Mouse (Mus musculus): ENCODE data around the gene Pold3. TPM values are rescaled to one million over a fixed set of nuclear protein-coding genes. Genes with fewer than 3 reads are reported as not detected.
"Not testable (repeated sequence)": the region's sequence is repeated elsewhere in the genome, so short reads cannot be mapped to it uniquely, and the experiment has no call there.

The Pold3 gene
- polyA plus RNA-seq, 1 experiment from 2014 or later = 30.7 TPM

DNA sequence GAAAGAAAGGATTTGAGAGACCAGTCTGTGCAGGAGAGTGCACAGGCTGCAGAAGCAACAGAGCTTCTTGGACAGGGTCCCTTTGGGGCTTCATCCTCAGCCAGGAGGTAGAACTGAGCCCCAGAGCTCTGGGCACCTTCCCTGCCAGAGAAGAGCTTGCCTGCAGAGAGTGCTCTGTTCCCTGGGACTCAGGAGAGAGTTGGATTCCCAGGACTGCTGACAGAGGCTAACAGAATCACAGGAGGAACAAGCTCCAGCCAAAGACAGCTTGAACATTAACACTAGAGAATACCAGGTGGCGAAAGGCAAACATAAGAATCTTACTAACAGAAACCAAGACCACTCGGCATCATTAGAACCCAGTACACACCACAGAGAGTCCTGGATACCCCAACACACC lies 68.4 kb downstream of the Pold3 start:
- ATAC-seq (replicated peaks; ENCODE audit: insufficient number of reproducible peaks, insufficient read depth, low FRiP score, low read depth); H3K27me3 ChIP-seq; H3K4me2 ChIP-seq; H3K4me1 ChIP-seq (replicated peaks); H3K9ac ChIP-seq; H3K27ac ChIP-seq; H3K36me3 ChIP-seq; H3K9me3 ChIP-seq (replicated peaks); H3K4me3 ChIP-seq: not testable (repeated sequence)
- 95% methylated on average over 2 of the region's 2 CpGs for WGBS

GRCm38 (mm10) chr7:100051904-100052303 lies 69.5 kb downstream of the Pold3 start:
- no peak overlapping the region for H3K4me3 ChIP-seq
- no peak overlapping the region for H3K4me2 ChIP-seq
- H3K27ac ChIP-seq = no peak overlapping the region
- no peaks in the 10 kb centered on the region for H3K9me3 ChIP-seq (replicated peaks)
- H3K27me3 ChIP-seq = no peaks in the 10 kb centered on the region
- no peaks in the 10 kb centered on the region for H3K36me3 ChIP-seq
- 61% methylated on average over 4 of the region's 4 CpGs for WGBS
- no peak overlapping the region for H3K9ac ChIP-seq
- H3K4me1 ChIP-seq (replicated peaks) = peaks cover 5% of the 10 kb centered on the region
- ATAC-seq (replicated peaks; ENCODE audit: insufficient number of reproducible peaks, insufficient read depth, low FRiP score, low read depth) = no peak

GRCm38 (mm10) chr7:100046486-100046885 lies 74.9 kb downstream of the Pold3 start:
- H3K4me3 ChIP-seq = no peak overlapping the region
- H3K27ac ChIP-seq = no peak overlapping the region
- WGBS = 71% methylated on average over 2 of the region's 2 CpGs
- H3K9ac ChIP-seq = no peak overlapping the region
- no peak for ATAC-seq (replicated peaks; ENCODE audit: insufficient number of reproducible peaks, insufficient read depth, low FRiP score, low read depth)
- peaks cover 13% of the 10 kb centered on the region for H3K27me3 ChIP-seq
- H3K9me3 ChIP-seq (replicated peaks) = no peaks in the 10 kb centered on the region
- no peak overlapping the region for H3K4me2 ChIP-seq
- H3K4me1 ChIP-seq (replicated peaks) = peaks cover 11% of the 10 kb centered on the region
- H3K36me3 ChIP-seq = no peaks in the 10 kb centered on the region

GRCm38 (mm10) chr7:100043605-100044031 lies 77.7 kb downstream of the Pold3 start:
- ATAC-seq (replicated peaks; ENCODE audit: insufficient number of reproducible peaks, insufficient read depth, low FRiP score, low read depth) = no peak
- Histone ChIP-seq H3K4me2 (no peak overlapping the region), H3K27me3 (peaks cover 13% of the 10 kb centered on the region), H3K9me3 (replicated peaks) (no peaks in the 10 kb centered on the region), H3K4me1 (replicated peaks) (peaks cover 11% of the 10 kb centered on the region), H3K36me3 (no peaks in the 10 kb centered on the region), H3K4me3 (no peak overlapping the region), H3K27ac (no peak overlapping the region), H3K9ac (no peak overlapping the region)
- WGBS = 21% methylated on average over 4 of the region's 4 CpGs

- peaks cover 11% of the 10 kb centered on the region for H3K4me1 ChIP-seq (replicated peaks)
- no peaks in the 10 kb centered on the region for H3K9me3 ChIP-seq (replicated peaks)
- H3K4me3 ChIP-seq = no peak overlapping the region
- H3K27ac ChIP-seq = no peak overlapping the region
- H3K36me3 ChIP-seq = no peaks in the 10 kb centered on the region
- ATAC-seq (replicated peaks; ENCODE audit: insufficient number of reproducible peaks, insufficient read depth, low FRiP score, low read depth) = no peak
- peaks cover 13% of the 10 kb centered on the region for H3K27me3 ChIP-seq
- H3K9ac ChIP-seq = no peak overlapping the region
- 83% methylated on average over 5 of the region's 5 CpGs for WGBS
- H3K4me2 ChIP-seq = no peak overlapping the region
Measured at GRCm38 (mm10) chr7:100043096-100043495, 78.3 kb downstream of the Pold3 start.

DNA sequence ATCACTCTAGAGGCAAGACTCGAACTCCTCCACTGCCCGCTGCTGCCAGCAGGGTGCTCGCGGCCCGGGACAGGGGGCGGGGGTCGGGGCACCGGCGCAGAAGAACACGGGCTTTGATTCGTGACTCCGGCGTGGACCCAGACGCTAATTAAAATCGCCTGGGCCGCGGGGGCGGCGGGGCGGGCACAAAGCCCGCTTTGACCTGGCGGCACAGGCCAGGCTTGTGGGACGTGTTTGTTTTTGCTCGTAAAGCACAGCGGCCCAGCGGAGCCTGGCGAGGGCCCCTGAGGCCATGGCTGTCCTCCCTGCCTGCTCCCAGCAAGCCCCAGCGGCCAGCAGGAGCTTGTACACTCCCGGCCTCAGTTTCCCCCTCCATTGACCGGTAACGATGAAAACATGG lies 79.2 kb downstream of the Pold3 start:
- H3K27me3 ChIP-seq = peaks cover 13% of the 10 kb centered on the region
- H3K4me3 ChIP-seq = 0 out of 2 replicates have a peak overlapping the region, but pooled peaks have one; percentile 10
- H3K4me2 ChIP-seq = peak overlapping the region; percentile 45
- ATAC-seq (replicated peaks; ENCODE audit: insufficient number of reproducible peaks, insufficient read depth, low FRiP score, low read depth) = no peak
- no peaks in the 10 kb centered on the region for H3K9me3 ChIP-seq (replicated peaks)
- no peak overlapping the region for H3K9ac ChIP-seq
- H3K4me1 ChIP-seq (replicated peaks) = peaks cover 11% of the 10 kb centered on the region
- no peak overlapping the region for H3K27ac ChIP-seq
- WGBS = 16% methylated on average over 31 of the region's 31 CpGs
- H3K36me3 ChIP-seq = no peaks in the 10 kb centered on the region

DNA sequence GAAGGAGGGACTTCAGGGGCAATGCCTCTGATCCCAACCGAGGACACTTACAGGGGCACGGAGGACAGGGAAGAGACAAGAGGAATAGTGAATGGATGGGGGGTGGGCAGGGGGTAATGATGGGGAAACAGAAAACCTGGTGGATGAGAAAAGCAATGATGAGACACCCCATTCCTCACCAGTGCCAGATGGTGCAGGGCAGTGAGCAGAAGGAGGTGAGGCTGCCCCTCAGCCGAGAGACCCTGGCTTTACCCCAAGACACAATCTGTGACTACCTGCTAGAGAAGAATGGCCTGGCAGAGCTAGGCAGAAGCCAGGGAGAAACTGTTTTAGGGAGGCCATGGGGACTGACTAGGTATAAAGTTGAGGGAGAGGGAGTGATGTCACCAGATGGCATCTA lies 84.9 kb downstream of the Pold3 start:
- no peak; the same call in 1 of the 2 replicates for ATAC-seq (replicated peaks; ENCODE audit: insufficient number of reproducible peaks, insufficient read depth, low FRiP score, low read depth)
- 58% methylated on average over 3 of the region's 3 CpGs for WGBS
- H3K27me3 ChIP-seq = no peaks in the 10 kb centered on the region

GRCm38 (mm10) chr7:100036050-100036449 lies 85.3 kb downstream of the Pold3 start:
- Histone ChIP-seq H3K9ac (no peak overlapping the region), H3K27me3 (no peaks in the 10 kb centered on the region), H3K9me3 (replicated peaks) (no peaks in the 10 kb centered on the region), H3K36me3 (no peaks in the 10 kb centered on the region), H3K4me1 (replicated peaks) (no peaks in the 10 kb centered on the region), H3K4me3 (no peak overlapping the region), H3K27ac (no peak overlapping the region), H3K4me2 (no peak overlapping the region)
- 67% methylated on average over 7 of the region's 7 CpGs for WGBS
- ATAC-seq (replicated peaks; ENCODE audit: insufficient number of reproducible peaks, insufficient read depth, low FRiP score, low read depth) = no peak

More for the DNA sequence above, 84.9 kb downstream of the Pold3 start:
- no peaks in the 10 kb centered on the region for H3K9me3 ChIP-seq (replicated peaks)
- H3K9ac ChIP-seq = no peak overlapping the region
- no peak overlapping the region for H3K4me3 ChIP-seq
- H3K27ac ChIP-seq = no peak overlapping the region
- H3K4me1 ChIP-seq (replicated peaks) = no peaks in the 10 kb centered on the region
- no peaks in the 10 kb centered on the region for H3K36me3 ChIP-seq
- H3K4me2 ChIP-seq = no peak overlapping the region

DNA sequence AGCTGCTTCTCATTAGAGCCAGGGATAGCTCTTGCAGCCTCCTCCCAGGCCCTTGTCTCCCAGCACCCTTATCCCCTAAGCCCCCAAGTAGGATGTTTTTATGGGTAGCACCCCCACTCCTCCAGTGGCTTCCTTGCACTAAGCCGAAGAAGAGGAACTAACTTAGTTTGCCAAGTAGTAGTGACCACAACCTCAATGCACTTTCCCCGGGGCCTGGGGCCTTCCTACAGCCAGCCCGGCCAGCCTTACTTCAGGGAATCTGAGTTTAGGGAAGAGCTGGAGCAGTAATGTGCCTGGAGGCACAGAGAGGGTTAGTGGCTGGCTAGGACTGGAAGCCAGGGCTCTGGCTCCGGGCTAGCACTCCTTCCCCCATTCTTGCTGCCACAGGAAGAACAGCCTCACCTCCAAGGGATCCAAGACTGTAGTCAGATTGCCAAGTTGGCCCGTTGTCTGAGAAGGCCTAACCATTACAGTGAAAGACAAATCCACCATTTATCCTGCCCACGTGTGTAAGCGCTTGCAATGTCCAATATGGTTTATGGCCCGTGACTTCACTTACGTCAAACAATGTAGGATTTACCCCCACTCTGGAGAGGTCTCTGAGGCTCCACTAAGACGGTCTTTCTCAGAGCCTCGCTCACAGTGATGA lies 86.4 kb downstream of the Pold3 start:
- H3K4me2 ChIP-seq = no peak overlapping the region
- H3K4me3 ChIP-seq = no peak overlapping the region
- ATAC-seq (replicated peaks; ENCODE audit: insufficient number of reproducible peaks, insufficient read depth, low FRiP score, low read depth) = no peak
- H3K27me3 ChIP-seq = no peaks in the 10 kb centered on the region
- no peak overlapping the region for H3K9ac ChIP-seq
- no peak overlapping the region for H3K27ac ChIP-seq
- WGBS = 73% methylated on average over 11 of the region's 11 CpGs
- H3K9me3 ChIP-seq (replicated peaks) = no peaks in the 10 kb centered on the region
- H3K36me3 ChIP-seq = no peaks in the 10 kb centered on the region
- H3K4me1 ChIP-seq (replicated peaks) = no peaks in the 10 kb centered on the region

- no peak overlapping the region for H3K4me2 ChIP-seq
- no peak overlapping the region for H3K9ac ChIP-seq
- no peaks in the 10 kb centered on the region for H3K36me3 ChIP-seq
- H3K4me3 ChIP-seq = no peak overlapping the region
- ATAC-seq (replicated peaks; ENCODE audit: insufficient number of reproducible peaks, insufficient read depth, low FRiP score, low read depth) = no peak
- no peak overlapping the region for H3K27ac ChIP-seq
- no peaks in the 10 kb centered on the region for H3K9me3 ChIP-seq (replicated peaks)
- no peaks in the 10 kb centered on the region for H3K27me3 ChIP-seq
- no peaks in the 10 kb centered on the region for H3K4me1 ChIP-seq (replicated peaks)
- WGBS = 53% methylated on average over 5 of the region's 5 CpGs
Measured at GRCm38 (mm10) chr7:100033672-100034071, 87.7 kb downstream of the Pold3 start.
